Mouse (Mus musculus) G1E-ER4 (cell line): ENCODE data around the gene Arhgap10. TPM values are rescaled to one million over a fixed set of nuclear protein-coding genes. Genes with fewer than 3 reads are reported as not detected.

Experiments
- GATA1 ChIP-seq: IDR thresholded peaks from one replicate; pipeline ENCODE4 v1.8.0; 2012; ENCODE audit warnings: low read length, inconsistent platforms
- polyA plus RNA-seq: library from polyadenylated mRNA; stranded (reverse); fragments of >175 nt; gene quantifications from 2 replicates; pipeline ENCODE4 v1.2.3, GENCODE M21; 2012

The Arhgap10 gene
- polyA plus RNA-seq, 1 experiment: 21.0 TPM

- no peak for TF ChIP-seq GATA1
Observed at GRCm38 (mm10) chr8:77444166-77444870, 73.4 kb downstream of the Arhgap10 start.

- TF ChIP-seq GATA1: no peak
Observed at GRCm38 (mm10) chr8:77442452-77442851, 75.3 kb downstream of the Arhgap10 start.

- TF ChIP-seq GATA1: no peak
Observed at GRCm38 (mm10) chr8:77440913-77441312, 76.8 kb downstream of the Arhgap10 start.

DNA sequence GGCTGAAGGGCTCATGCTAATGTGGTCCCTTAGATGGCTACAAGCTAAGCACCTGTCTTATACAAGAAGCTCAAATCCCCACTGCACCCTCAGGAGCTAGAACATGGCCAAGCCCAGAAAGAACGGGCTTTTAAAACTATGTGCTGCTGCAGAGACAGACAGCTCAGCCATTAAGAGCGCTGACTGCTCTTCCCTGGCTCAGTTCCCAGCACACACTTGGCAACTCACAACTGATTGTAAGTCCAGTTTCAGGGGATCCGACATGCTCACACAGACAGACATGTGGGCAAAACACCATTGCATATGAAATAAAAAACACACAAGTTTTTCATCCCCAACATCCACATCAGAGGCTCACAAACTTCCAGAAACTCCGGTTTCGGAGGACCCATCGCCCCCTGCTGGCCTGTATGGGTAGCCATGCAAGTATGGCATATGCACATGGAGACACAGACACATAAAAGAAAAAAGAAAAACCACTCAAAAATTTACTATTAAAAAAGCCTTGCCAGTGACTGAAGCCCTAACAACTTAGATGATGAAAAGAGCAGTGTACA is 77.4 kb downstream of the Arhgap10 start:
- TF ChIP-seq GATA1: no peak

DNA sequence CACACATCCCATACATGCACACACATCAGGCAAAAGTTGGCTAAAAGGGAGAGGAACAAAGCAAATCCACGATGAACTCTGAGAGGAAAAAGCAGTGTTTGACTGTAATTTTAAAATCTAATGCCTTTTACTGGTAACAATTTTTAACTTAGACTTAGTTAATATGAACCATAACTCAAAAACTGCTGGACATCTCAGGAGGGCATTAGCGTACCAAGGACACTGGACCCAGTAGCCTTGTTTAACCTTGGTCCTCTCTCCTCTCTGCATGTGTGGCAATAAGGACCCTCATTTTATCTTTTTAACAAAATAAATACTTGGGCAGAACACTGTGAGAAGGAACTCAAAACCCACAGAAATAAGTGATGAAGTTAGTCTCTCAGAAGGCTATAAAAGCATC is 78.1 kb downstream of the Arhgap10 start:
- no peak for TF ChIP-seq GATA1

DNA sequence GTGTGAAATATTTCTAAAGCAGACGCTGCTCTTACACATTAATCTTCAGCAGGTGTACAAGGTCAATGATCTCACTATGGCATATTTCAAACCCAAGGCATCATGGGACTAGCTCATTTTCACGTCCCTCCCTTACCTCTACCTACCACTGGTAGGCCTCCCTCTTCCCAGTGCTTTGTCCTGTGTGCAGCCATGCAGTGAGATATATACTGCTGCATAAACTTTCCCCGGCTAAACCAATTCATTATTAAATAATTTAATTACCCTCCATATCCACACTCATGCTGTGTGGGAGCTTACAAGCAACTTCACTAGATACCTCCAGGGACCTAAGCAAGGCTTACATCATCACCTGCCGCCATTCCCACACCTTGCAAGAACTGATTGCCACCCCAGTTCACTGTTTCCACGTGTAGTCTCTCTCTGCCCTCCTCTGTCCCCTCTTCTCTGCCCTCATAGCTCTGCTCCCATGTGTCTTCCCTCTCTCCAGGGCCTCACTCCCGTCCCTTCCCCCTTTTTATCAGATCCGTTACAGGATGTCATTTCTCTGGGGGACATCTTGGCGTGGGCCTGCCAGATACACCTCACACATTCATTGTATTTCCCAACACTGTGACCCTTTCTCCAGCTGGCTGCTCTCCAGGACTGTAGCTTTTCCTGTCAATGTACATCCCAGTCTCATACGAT is 79.8 kb downstream of the Arhgap10 start:
- TF ChIP-seq GATA1: no peak

- no peak for TF ChIP-seq GATA1
Observed at GRCm38 (mm10) chr8:77436013-77436990, 81.5 kb downstream of the Arhgap10 start.

DNA sequence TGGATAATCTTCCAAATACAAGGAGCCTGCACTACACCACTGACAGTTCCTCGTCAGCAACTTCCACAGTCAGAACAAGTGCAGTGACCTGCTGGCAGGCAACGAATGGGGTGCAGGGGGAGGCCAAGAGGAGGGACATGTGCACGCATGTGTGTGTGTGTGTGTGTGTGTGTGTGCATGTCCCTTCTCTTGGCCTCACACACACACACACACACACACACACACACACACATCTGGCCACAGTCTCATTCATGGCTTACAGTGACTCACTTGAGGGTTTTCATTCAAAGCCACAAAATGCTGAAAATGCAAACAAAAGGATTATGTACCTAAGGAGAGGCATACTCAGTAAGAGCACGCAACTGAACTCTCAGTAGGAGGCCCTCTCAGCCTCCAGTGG is 84.5 kb downstream of the Arhgap10 start:
- no peak for TF ChIP-seq GATA1

DNA sequence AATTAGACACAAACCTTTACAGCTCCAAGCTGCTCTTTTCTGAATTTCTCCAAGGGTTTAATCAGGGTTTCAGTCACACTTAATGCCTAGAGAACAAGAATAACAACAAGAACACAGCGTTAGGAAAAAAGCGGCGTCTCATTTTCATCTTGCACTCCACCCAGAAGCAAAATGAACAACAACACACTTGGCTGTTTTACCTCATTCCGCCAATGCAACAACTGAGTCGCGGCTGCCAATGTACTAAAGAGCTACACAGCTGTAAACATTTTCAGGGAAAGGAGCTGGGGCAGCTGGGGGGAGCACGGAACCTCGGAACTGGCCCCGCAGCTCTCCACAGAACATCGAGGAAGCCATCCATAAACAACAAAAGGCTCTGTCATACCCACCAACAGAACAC is 85.0 kb downstream of the Arhgap10 start:
- no peak for TF ChIP-seq GATA1

GRCm38 (mm10) chr8:77428420-77428819 is 89.3 kb downstream of the Arhgap10 start:
- TF ChIP-seq GATA1: no peak

- TF ChIP-seq GATA1: no peak
Observed at GRCm38 (mm10) chr8:77428015-77428414, 89.7 kb downstream of the Arhgap10 start.

- no peak for TF ChIP-seq GATA1
Observed at GRCm38 (mm10) chr8:77427438-77427837, 90.3 kb downstream of the Arhgap10 start.

- TF ChIP-seq GATA1: no peak
Observed at GRCm38 (mm10) chr8:77423850-77424249, 93.9 kb downstream of the Arhgap10 start.

GRCm38 (mm10) chr8:77422632-77423252 is 95.0 kb downstream of the Arhgap10 start:
- no peak for TF ChIP-seq GATA1

DNA sequence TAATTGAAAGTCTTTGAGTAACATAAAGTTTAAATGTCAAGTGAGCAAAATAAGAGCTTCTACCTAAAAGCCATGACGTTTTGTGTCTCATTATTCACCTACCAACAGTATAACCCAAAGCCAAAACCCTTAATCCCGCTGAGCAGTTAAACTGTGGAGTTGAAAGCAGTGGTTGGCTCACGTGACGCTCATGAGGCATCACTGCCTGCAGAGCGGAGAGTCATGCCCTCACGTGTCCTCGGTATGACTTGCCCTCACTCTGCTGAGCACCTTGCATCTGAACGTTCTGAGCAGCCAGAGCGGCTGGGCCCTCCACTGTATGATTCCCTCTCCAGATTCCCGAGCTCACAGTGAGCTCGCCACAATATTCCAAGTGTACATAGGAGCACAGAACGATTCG is 96.2 kb downstream of the Arhgap10 start:
- no peak for TF ChIP-seq GATA1
